Mouse (Mus musculus) CD8-positive naive resting alpha-beta T cell, adult 57 days (primary cell): ENCODE measurements around the gene Thumpd1. TPM values are rescaled to one million over a fixed set of nuclear protein-coding genes. Genes with fewer than 3 reads are reported as not detected.

ENCODE experiments used
- total RNA-seq: library from RNA; stranded (reverse); gene quantifications from one replicate; pipeline ENCODE4 v1.2.4, GENCODE M21; 2023

Gene Thumpd1
- 84.7 TPM for total RNA-seq

GRCm38 (mm10) chr7:119720253-119720946, at the start of gene Thumpd1:
Thumpd1 (minus strand) TSS chr7:119720798.

GRCm38 (mm10) chr7:119760527-119760951, 39.9 kb upstream of the Thumpd1 start, which contains the start of gene Acsm3:
Acsm3 (plus strand) TSS chr7:119760923.

GRCm38 (mm10) chr7:119689726-119690125, 30.9 kb downstream of the Thumpd1 start, which contains the start of gene Acsm4:
Acsm4 (plus strand) TSS chr7:119690026.

Other genes starting within 250 kb of the Thumpd1 start
- not detected for gene Umod, start 241.5 kb downstream of the Thumpd1 start, total RNA-seq
- gene Acsm5, start 201.3 kb downstream of the Thumpd1 start, total RNA-seq = not detected
- not detected for gene Pdilt, start 197.3 kb downstream of the Thumpd1 start, total RNA-seq
- not detected for gene Acsm2, start 166.5 kb downstream of the Thumpd1 start, total RNA-seq
- gene Acsm1, start 113.8 kb downstream of the Thumpd1 start, total RNA-seq = not detected
- gene Acsm4, start 30.8 kb downstream of the Thumpd1 start, total RNA-seq = not detected
- gene Acsm3, start 40.1 kb upstream of the Thumpd1 start, total RNA-seq = not detected
- 54.3 TPM for gene Rexo5, start 73.2 kb upstream of the Thumpd1 start, total RNA-seq
- 8.1 TPM for gene Eri2, start 73.3 kb upstream of the Thumpd1 start, total RNA-seq
- gene Lyrm1, start 175.1 kb upstream of the Thumpd1 start, total RNA-seq = 7.2 TPM
- gene Dcun1d3, start 175.5 kb upstream of the Thumpd1 start, total RNA-seq = 22.2 TPM